Mouse (Mus musculus) A20 (cell line): ENCODE results near the gene Rtf2.

ENCODE experiments used
- DNase-seq: peaks from one replicate; pipeline ENCODE4 v3.0.0-alpha.2; 2011; ENCODE audit warnings: low read depth, low spot score

Rtf2 gene

GRCm38 (mm10) chr2:172437371-172437952 lies 2.9 kb upstream of the Rtf2 start:
- no peak for DNase-seq

GRCm38 (mm10) chr2:172440640-172441005 lies 267 bp downstream of the Rtf2 start:
- no peak for DNase-seq

DNA sequence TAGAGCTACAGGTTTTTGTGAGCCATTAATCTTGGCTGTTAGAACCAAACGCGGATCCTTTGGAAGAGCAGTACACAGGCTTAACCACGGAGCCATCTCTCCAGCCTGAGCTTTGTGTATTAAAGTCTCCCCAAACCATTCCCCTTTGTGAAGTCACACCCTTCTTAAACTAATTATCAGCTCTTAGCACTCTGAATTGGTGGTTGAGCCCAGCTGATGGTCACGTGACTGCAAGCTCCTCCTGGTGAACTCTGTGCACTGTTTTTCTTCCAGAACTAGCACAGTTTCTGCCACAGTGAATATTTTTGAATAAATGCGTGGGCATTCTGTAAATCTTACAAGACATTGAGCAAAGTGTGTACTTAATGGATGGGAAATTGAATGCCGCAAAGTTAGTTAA lies 820 bp downstream of the Rtf2 start:
- DNase-seq: peak; percentile 51

DNA sequence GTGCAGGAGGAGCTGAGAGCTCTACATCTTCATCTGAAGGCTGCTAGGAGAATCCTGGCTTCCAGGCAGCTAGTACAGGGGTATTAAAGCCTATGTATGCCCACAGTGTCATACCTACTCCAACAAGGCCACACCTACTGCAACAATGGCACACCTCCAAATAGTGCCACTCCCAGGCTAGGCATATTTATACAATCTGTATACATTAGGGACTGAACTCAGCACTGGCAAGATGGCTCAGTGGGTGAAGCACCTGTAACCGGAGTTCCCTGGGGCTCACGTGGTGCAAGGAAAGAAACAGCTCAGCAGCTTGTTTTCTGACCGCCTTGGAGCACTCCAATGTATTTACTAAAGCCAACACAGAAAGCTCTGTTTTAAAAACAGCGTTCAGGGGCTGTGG lies 5.3 kb downstream of the Rtf2 start:
- no peak for DNase-seq

DNA sequence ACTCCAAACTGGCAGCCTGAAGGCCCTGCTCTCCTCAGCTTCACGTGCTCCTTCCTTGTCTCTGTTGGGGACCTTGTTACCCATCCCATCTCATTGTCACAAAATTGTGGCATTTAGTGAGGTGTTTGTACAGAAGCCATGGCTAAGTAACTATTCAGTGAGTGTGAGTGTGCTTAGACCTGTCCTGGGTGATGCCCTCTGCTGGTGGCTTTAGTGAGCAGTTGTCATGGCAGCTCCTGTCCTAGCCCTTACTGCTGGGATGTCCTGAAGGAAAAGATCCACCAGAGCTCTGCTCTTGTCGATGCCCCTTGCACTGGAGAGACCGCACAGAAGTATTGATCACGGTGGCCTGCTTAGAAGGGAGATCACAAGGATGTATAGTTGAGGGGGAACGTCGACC lies 7.0 kb downstream of the Rtf2 start:
- peak; percentile 31 for DNase-seq

DNA sequence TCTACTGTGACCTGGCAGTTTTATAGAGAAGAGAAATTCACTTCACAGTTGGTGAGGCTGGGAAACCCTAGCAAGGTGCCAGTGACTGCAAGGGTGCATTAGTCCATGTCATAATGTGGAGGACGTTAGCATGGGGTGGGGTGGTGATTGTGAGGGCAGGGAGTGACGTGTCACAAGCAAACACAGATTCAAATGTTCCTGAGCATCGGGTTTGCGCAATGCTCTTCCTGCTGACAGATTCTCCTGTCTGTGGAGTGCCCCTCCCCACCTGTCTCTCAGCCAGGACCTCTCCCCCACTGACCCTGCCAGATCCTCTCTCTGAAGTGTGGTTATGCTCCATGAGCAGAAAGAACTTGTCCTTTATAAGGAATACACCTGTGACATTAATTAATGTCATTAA lies 8.0 kb downstream of the Rtf2 start:
- DNase-seq: no peak

DNA sequence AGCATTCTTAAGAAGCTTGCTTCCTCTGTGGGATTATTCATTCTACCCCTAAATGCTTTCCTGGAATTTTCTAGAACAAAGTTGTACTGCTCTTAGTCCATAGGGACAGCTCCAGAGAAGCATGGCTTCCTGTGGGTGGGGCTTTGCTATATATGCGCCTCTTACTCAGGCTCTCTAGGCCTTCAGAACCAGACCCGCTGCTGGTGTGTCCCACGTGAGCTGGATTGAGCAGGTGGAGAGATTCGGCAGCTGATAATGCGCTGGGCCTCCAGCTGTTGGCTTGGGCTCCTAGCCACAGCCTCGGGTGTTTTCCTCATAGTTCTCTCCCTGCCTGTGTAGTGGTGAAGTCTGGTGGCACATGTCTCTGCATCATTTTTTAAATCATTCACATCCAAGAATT lies 10.3 kb downstream of the Rtf2 start:
- DNase-seq: no peak

DNA sequence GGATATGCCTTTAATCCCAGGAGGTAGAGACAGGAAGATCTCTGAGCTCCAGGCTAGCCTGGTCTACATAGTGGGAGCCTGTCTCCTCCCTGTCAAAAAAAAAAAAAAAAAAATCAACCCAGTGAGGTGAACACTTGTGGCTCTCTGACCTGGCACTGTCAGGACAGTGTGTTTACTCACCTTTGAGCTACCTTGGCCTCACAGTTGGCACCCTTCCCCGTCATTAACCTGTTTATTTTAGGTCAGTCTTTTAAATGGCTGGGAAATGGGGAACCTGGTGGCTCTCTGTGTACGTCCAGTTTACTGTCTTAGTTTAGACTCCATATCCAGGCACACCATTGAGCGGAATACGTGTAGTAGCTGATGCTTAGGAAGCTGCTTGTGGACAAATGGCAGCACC lies 11.7 kb downstream of the Rtf2 start:
- no peak for DNase-seq

- DNase-seq: no peak
Measured at GRCm38 (mm10) chr2:172452458-172452857, 12.1 kb downstream of the Rtf2 start.

- DNase-seq: no peak
Measured at GRCm38 (mm10) chr2:172458496-172458895, 18.1 kb downstream of the Rtf2 start, which contains the start of gene Gcnt7. TSS of gene Gcnt7 (minus strand) at chr2:172458596.

DNA sequence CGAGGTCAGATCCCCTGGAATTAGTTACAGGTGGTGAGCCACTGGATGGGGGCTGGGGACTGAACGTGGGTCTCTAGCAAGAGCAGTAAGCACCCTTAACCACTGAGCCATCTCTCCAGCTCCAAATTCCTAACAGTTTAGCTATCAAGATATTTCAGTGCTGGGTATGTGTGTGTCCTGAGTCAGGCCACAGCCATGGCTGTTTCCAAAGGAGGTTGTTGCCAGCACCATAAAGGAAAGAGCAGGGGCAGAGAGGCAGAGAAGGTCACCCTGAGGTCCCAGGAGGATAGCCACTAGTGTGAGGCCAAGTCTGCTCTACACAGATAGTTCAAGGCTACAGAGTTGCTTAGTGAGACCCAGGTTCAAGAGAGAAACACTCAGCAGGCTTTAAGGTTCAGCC lies 20.3 kb downstream of the Rtf2 start:
- DNase-seq: no peak

GRCm38 (mm10) chr2:172462813-172463212 lies 22.5 kb downstream of the Rtf2 start:
- no peak for DNase-seq

DNA sequence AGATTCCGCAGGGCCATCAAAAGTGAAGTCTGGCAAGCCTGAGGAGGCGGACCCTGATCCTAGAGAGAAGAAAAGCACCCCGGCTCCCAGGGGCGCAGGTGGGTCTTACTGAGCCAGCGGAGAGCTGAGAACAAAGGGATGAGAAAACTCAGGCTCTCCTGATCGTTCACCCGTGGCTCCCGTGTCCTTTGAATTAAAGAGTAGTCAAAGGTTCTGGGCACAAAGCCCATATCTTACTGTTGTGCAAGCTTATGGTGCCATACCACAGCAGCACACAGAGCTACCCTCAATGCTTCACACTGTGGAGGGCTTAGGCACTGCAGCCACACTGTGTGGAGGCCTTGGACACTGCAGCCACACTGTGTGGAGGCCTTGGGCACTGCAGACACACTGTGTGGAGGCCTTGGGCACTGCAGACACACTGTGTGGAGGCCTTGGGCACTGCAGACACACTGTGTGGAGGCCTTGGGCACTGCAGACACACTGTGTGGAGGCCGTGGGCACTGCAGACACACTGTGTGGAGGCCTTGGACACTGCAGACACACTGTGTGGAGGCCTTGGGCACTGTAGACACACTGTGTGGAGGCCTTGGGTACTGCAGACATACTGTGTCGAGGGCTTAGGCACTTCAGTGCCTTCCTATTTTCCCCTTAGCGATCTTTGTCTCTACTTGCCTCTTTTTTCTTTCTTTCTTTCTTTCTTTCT lies 26.2 kb downstream of the Rtf2 start:
- no peak for DNase-seq

GRCm38 (mm10) chr2:172467206-172467605 lies 26.9 kb downstream of the Rtf2 start:
- no peak for DNase-seq

DNA sequence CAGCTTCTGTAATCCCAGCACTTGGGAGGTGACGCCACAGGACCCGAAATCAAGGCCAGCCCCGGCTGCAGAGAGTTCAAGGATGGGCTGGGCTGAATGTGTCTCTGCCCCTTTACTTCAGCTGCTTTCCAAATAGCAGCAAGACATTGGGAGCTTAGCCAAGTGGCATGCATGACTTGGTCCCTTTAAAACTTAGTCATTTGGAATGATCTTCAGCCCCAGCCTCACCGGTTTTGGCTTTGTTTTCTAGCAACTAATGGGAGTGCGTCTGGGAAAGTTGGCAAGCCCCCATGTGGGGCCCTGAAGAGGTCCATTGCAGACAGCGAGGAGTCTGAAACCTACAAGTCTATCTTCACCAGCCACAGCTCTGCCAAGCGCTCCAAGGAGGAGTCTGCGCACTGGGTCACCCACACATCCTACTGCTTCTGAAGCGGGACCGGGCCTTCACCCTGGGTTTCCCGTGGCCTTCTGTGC lies 28.0 kb downstream of the Rtf2 start:
- DNase-seq: no peak

- DNase-seq: no peak
Measured at GRCm38 (mm10) chr2:172472318-172472717, 32.0 kb downstream of the Rtf2 start, which contains the start of gene Fam209. TSS of gene Fam209 (plus strand) at chr2:172472520.

DNA sequence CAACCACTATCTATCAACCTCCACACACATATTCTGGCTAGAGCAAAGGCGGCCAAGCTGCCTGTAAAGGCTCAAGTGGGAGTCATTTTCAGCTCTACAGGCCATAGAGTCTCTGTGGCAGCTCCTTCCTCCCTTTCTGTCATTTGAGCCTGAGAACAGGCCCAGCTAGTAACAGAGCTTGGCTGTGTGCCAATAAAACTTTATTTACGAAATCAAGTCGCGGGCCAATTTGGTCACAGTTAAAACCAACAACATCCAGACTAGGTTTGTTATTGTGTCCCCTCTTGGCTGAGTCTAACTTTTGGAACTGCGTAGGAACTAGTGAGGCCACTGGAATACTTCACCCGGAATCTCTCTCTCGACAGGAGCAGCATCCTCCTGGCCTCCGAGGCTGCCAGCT lies 33.2 kb downstream of the Rtf2 start:
- no peak for DNase-seq

DNA sequence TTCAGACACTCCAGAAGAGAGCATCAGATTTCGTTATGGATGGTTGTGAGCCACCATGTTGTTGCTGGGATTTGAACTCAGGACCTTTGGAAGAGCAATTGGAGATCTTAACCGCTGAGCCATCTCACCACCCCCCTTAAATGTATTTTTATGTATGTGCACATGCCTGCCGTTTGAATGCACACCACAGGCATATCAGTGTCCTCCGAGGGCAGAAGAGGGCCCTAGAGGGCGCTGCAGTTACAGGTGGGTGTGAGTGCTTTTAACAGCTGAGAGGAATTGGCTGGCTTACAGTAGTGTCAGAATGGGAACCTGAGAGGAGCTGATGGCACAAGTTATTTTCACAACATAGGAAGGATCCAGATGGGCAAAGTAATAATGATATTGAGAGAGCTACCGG lies 34.6 kb downstream of the Rtf2 start:
- DNase-seq: peak; percentile 56

DNA sequence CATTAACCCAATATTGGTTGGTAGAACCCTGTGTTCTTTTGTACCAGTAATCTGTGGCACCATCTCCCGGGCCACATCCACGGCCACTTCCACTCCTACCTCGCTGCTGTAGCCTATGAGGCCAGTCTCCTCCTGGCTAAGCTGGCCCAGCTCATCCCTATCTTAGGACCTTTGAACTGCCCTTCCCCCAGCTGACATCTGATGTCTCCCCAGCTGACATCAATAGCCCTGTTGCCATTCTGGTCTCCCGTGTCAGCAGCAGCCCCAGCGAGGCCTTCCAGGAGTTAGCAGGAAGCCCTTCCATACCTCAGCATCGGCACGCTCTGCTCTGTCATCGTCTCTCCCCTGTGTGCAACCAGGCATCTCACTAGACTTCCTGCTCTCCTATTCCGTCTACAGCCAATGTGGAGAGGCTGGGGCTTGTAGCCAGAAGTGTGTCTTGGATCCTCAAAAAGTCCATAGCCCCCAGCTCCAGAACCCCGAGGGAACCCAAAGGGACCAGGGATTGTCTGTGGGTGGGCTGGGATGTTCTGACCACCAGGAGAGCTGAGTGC lies 36.4 kb downstream of the Rtf2 start:
- DNase-seq: peak; percentile 11

GRCm38 (mm10) chr2:172477350-172477749 lies 37.0 kb downstream of the Rtf2 start:
- no peak for DNase-seq

DNA sequence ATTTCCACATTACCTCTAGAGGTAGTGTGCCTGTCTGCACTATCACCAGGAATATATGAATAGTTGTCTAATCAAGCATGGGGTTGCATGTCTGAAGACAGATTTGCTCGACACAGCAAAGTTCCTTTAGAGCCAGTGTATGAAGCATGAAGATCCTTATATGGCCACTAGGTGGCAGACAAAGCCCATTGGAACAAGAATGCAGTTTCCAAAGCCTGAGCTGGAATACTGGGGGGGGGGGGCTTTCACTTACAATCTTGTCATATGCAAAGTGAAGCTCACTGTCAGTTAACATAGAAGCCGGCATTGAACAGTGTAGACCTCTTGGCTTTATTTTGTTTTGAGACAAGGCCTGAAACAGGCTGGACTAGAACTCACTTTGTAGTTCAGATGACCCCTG lies 37.5 kb downstream of the Rtf2 start:
- peak; percentile 52 for DNase-seq

GRCm38 (mm10) chr2:172480296-172480695 lies 39.9 kb downstream of the Rtf2 start:
- no peak for DNase-seq
